Mouse (Mus musculus) T-cell, adult 2 months (primary cell): ENCODE results near the gene Arhgef3.

ENCODE experiments used
- DNase-seq: peaks from one replicate; pipeline ENCODE4 v3.0.0; 2022; ENCODE audit warnings: low spot score

The Arhgef3 gene

GRCm38 (mm10) chr14:27114362-27115274 is at the start of gene Arhgef3:
TSS of gene Arhgef3 (plus strand) at chr14:27114899.
- DNase-seq: no peak

- DNase-seq: no peak
These were observed 48.3 kb upstream of the Arhgef3 start for GRCm38 (mm10) chr14:27066171-27066929.

GRCm38 (mm10) chr14:27067866-27068271 is 46.8 kb upstream of the Arhgef3 start:
- DNase-seq: no peak

GRCm38 (mm10) chr14:27069434-27070097 is 45.1 kb upstream of the Arhgef3 start:
- DNase-seq: no peak

GRCm38 (mm10) chr14:27070128-27070527 is 44.6 kb upstream of the Arhgef3 start:
- no peak for DNase-seq

- no peak for DNase-seq
These were observed 43.9 kb upstream of the Arhgef3 start for GRCm38 (mm10) chr14:27070758-27071157.

- DNase-seq: peak; percentile 10
These were observed 42.7 kb upstream of the Arhgef3 start for GRCm38 (mm10) chr14:27071985-27072384.

GRCm38 (mm10) chr14:27075084-27075483 is 39.6 kb upstream of the Arhgef3 start:
- DNase-seq: no peak

- no peak for DNase-seq
These were observed 38.7 kb upstream of the Arhgef3 start for GRCm38 (mm10) chr14:27075909-27076521.

- no peak for DNase-seq
These were observed 38.2 kb upstream of the Arhgef3 start for GRCm38 (mm10) chr14:27076522-27076920.

- no peak for DNase-seq
These were observed 33.0 kb upstream of the Arhgef3 start for GRCm38 (mm10) chr14:27081536-27082275.

GRCm38 (mm10) chr14:27085471-27085870 is 29.2 kb upstream of the Arhgef3 start:
- DNase-seq: no peak

- no peak for DNase-seq
These were observed 28.7 kb upstream of the Arhgef3 start for GRCm38 (mm10) chr14:27085999-27086398.

- no peak for DNase-seq
These were observed 20.5 kb upstream of the Arhgef3 start for GRCm38 (mm10) chr14:27094247-27094646.

- DNase-seq: no peak
These were observed 18.6 kb upstream of the Arhgef3 start for GRCm38 (mm10) chr14:27096133-27096532.

- DNase-seq: peak; percentile 24
These were observed 17.9 kb upstream of the Arhgef3 start for GRCm38 (mm10) chr14:27096779-27097178.

- DNase-seq: no peak
These were observed 13.0 kb upstream of the Arhgef3 start for GRCm38 (mm10) chr14:27101735-27102134.

- DNase-seq: no peak
These were observed 12.0 kb upstream of the Arhgef3 start for GRCm38 (mm10) chr14:27102720-27103119.

GRCm38 (mm10) chr14:27105731-27106457 is 8.8 kb upstream of the Arhgef3 start:
- DNase-seq: no peak

- DNase-seq: no peak
These were observed 5.8 kb upstream of the Arhgef3 start for GRCm38 (mm10) chr14:27108748-27109504.
